Mouse (Mus musculus): ENCODE data around the gene Kcnj9.

Gene Kcnj9

GRCm38 (mm10) chr1:172332925-172333324 lies 3.8 kb upstream of the Kcnj9 start:
- DNase-seq, result no peak

- peak; percentile 49 for DNase-seq
Observed at GRCm38 (mm10) chr1:172331422-172331947, 2.4 kb upstream of the Kcnj9 start.

- DNase-seq, result no peak
Observed at GRCm38 (mm10) chr1:172329616-172330015, 498 bp upstream of the Kcnj9 start.

GRCm38 (mm10) chr1:172328461-172328860 lies 657 bp downstream of the Kcnj9 start:
- DNase-seq, result peak; percentile 59

- peak; percentile 65 for DNase-seq
Observed at GRCm38 (mm10) chr1:172328041-172328440, 1.1 kb downstream of the Kcnj9 start.

- peak; percentile 64 for DNase-seq
Observed at GRCm38 (mm10) chr1:172327206-172328001, 1.7 kb downstream of the Kcnj9 start.

- no peak for DNase-seq
Observed at GRCm38 (mm10) chr1:172326684-172327083, 2.4 kb downstream of the Kcnj9 start.

- peak; percentile 91 for DNase-seq
Observed at GRCm38 (mm10) chr1:172325680-172326535, 3.2 kb downstream of the Kcnj9 start.

GRCm38 (mm10) chr1:172324725-172325124 lies 4.4 kb downstream of the Kcnj9 start:
- DNase-seq, result peak; percentile 87

- DNase-seq, result no peak
Observed at GRCm38 (mm10) chr1:172323801-172324359, 5.2 kb downstream of the Kcnj9 start.

GRCm38 (mm10) chr1:172323298-172323697 lies 5.8 kb downstream of the Kcnj9 start:
- no peak for DNase-seq

- peak; percentile 67 for DNase-seq
Observed at GRCm38 (mm10) chr1:172322725-172323124, 6.4 kb downstream of the Kcnj9 start.

- no peak for DNase-seq
Observed at GRCm38 (mm10) chr1:172319921-172320411, 9.2 kb downstream of the Kcnj9 start.

- no peak for DNase-seq
Observed at GRCm38 (mm10) chr1:172319346-172319745, 9.8 kb downstream of the Kcnj9 start.

GRCm38 (mm10) chr1:172318424-172319035 lies 10.6 kb downstream of the Kcnj9 start:
- DNase-seq, result peak; percentile 68

- peak; percentile 78 for DNase-seq
Observed at GRCm38 (mm10) chr1:172317946-172318345, 11.2 kb downstream of the Kcnj9 start.

- DNase-seq, result peak; percentile 52
Observed at GRCm38 (mm10) chr1:172317431-172317830, 11.7 kb downstream of the Kcnj9 start.

- DNase-seq, result peak; percentile 55
Observed at GRCm38 (mm10) chr1:172314911-172315310, 14.2 kb downstream of the Kcnj9 start.

GRCm38 (mm10) chr1:172313613-172314411 lies 15.3 kb downstream of the Kcnj9 start:
- peak; percentile 63 for DNase-seq

GRCm38 (mm10) chr1:172312768-172313561 lies 16.2 kb downstream of the Kcnj9 start:
- DNase-seq, result no peak
